Mouse (Mus musculus): ENCODE data around the gene Gtpbp1. TPM values are rescaled to one million over a fixed set of nuclear protein-coding genes. Genes with fewer than 3 reads are reported as not detected.
"Not testable (repeated sequence)": the region's sequence is repeated elsewhere in the genome, so short reads cannot be mapped to it uniquely, and the experiment has no call there.

Gene Gtpbp1
- polyA plus RNA-seq, 1 experiment from 2014 or later: 45.5 TPM

DNA sequence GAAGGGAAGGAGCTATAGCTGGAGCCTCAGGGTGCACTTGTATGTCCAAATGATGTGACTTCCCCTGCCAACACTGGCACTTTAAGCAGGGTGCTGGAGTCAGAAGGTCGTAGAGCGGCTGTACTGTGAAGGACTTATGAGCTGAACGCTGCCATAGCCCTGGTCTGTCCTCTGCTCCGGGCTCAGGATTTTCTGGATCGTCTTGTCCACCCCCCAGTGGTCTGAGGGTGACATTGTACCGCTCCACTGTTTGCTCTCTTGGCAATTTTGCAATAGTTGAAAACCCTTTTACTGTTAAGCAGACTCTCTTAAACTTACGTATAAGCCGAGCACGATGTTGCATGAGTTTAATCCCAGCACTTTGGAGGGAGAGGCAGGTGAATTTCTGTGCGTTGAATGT, 21.4 kb upstream of the Gtpbp1 start:
- ATAC-seq (ENCODE audit: low FRiP score): no peak

DNA sequence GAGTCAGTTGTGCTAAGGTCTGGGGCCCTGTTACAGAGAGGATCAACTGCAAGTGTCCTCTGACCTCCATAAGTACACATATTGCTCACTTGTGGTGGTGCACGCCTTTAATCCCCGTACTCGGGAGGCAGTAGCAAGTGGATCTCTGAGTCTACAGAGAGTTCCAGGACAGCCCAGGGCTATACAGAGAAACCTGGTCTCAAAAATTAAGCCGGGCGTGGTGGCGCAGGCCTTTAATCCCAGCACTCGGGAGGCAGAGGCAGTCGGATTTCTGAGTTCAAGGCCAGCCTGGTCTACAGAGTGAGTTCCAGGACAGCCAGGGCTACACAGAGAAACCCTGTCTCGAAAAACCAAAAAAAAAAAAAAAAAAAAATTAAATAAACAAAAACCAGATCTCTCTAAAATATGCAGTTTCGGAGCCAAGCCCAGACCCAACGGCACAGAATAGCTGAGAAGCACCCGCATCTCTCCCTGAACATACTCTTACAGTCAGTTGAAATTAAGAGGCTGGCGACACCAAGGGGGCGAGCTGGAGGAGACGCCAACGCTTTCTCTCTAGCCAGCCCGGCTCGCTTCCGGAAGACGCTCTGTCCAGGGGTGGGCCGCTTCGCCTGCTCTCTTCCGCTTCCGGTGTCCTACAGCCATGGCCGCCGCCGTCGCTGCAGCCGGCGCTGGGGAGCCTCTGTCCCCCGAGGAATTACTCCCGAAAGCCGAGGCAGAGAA, 20.2 kb upstream of the Gtpbp1 start, which contains the start of gene Tomm22:
Gene Tomm22 (plus strand): TSS at position 613 of the 723 bp plus-strand sequence.
- H3K27me3 ChIP-seq: no peaks in the 10 kb centered on the region
- WGBS: 20% methylated on average over 33 of the region's 33 CpGs
- peak within 1 kb of the TSS; percentile 82 for H3K9ac ChIP-seq
- peak; percentile 95 for ATAC-seq (ENCODE audit: low FRiP score)
- H3K4me1 ChIP-seq: peaks cover 6% of the 10 kb centered on the region
- H3K4me2 ChIP-seq (replicated peaks): peak within 1 kb of the TSS; percentile 85
- H3K4me3 ChIP-seq: peak within 1 kb of the TSS; percentile 95
- no peaks in the 10 kb centered on the region for H3K9me3 ChIP-seq (replicated peaks)
- H3K36me3 ChIP-seq: peaks cover 49% of the 10 kb centered on the region
- peak within 1 kb of the TSS; percentile 52 for H3K27ac ChIP-seq

More for the DNA sequence above, 21.4 kb upstream of the Gtpbp1 start:
- H3K4me3 ChIP-seq: no peak overlapping the region
- peaks cover 37% of the 10 kb centered on the region for H3K36me3 ChIP-seq
- H3K27me3 ChIP-seq: no peaks in the 10 kb centered on the region
- H3K4me1 ChIP-seq: peaks cover 6% of the 10 kb centered on the region
- H3K9me3 ChIP-seq (replicated peaks): no peaks in the 10 kb centered on the region
- WGBS: 72% methylated on average over 10 of the region's 10 CpGs
- no peak overlapping the region for H3K4me2 ChIP-seq (replicated peaks)
- H3K27ac ChIP-seq: no peak overlapping the region
- no peak overlapping the region for H3K9ac ChIP-seq

DNA sequence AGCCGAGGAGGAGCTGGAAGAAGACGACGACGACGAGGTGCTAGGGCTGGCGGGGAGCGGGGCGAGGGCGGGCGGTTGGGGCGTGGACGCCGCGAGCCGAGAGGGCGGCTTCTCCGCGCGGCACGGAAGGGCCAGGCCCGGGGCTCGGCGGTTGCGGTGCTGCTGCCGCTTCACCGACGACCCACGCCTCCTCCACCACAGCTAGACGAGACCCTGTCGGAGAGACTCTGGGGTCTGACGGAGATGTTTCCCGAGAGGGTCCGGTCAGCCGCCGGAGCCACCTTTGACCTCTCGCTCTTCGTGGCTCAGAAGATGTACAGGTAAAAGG, 19.7 kb upstream of the Gtpbp1 start:
- H3K27me3 ChIP-seq: no peaks in the 10 kb centered on the region
- ATAC-seq (ENCODE audit: low FRiP score): peak; percentile 62
- H3K27ac ChIP-seq: peak overlapping the region; percentile 52
- under 1% methylated on average over 34 of the region's 37 CpGs for WGBS
- H3K36me3 ChIP-seq: peaks cover 48% of the 10 kb centered on the region
- peak overlapping the region; percentile 95 for H3K4me3 ChIP-seq
- H3K4me1 ChIP-seq: peaks cover 6% of the 10 kb centered on the region
- peak overlapping the region; percentile 82 for H3K9ac ChIP-seq
- H3K9me3 ChIP-seq (replicated peaks): no peaks in the 10 kb centered on the region
- H3K4me2 ChIP-seq (replicated peaks): peak overlapping the region; percentile 85

DNA sequence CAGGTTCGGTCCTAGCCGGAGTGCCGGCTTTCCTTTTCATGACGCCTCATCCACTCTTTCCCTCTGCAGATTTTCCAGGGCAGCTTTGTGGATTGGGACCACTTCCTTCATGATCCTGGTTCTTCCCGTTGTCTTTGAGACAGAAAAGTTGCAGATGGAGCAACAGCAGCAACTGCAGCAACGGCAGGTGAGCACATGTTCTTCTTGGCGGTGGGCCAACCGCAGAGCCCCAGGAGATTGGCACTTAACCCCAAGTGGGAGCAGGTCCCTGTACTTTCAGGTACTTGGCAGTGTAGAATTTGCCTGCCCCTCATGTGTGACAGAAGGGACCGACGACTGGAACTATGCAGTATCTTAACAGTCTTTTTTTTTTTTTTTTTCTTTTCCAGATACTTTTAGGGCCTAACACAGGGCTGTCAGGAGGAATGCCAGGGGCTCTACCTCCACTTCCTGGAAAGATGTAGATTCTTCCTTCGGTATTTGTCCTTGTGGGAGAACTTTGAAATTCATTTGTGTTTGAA, 18.8 kb upstream of the Gtpbp1 start:
- Histone ChIP-seq H3K4me3 (peak overlapping the region; percentile 95), H3K36me3 (peaks cover 49% of the 10 kb centered on the region), H3K4me2 (replicated peaks) (peak overlapping the region; percentile 85)
- WGBS: 90% methylated on average over 11 of the region's 11 CpGs
- H3K9me3 ChIP-seq (replicated peaks); H3K27me3 ChIP-seq; H3K4me1 ChIP-seq; ATAC-seq (ENCODE audit: low FRiP score); H3K9ac ChIP-seq; H3K27ac ChIP-seq: not testable (repeated sequence)

DNA sequence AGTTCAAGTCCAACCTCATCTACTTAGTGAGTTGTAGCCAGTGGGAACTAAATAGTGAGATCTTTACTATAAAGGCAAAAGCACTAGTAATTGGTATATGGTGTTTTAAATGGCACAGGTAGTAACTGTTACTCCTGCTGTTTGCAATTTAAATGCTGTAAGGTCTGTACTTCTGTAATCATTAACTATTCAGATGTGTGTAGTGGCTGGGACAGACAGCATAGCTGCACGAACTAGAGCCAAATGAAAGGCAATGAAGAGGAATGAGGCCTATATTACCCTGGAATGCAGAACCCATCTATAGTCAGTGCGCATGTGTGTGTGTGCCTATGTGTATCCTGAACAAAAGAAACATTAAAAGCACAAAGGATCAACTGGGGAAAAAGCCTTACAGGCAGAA, 12.7 kb upstream of the Gtpbp1 start:
- Histone ChIP-seq H3K36me3 (peaks cover 35% of the 10 kb centered on the region), H3K9me3 (replicated peaks) (no peaks in the 10 kb centered on the region), H3K27me3 (no peaks in the 10 kb centered on the region), H3K4me1 (peaks cover 10% of the 10 kb centered on the region), H3K27ac (no peak overlapping the region), H3K4me2 (replicated peaks) (no peak overlapping the region), H3K9ac (no peak overlapping the region), H3K4me3 (no peak overlapping the region)
- ATAC-seq (ENCODE audit: low FRiP score): no peak
- WGBS: 89% methylated on average over 2 of the region's 2 CpGs

DNA sequence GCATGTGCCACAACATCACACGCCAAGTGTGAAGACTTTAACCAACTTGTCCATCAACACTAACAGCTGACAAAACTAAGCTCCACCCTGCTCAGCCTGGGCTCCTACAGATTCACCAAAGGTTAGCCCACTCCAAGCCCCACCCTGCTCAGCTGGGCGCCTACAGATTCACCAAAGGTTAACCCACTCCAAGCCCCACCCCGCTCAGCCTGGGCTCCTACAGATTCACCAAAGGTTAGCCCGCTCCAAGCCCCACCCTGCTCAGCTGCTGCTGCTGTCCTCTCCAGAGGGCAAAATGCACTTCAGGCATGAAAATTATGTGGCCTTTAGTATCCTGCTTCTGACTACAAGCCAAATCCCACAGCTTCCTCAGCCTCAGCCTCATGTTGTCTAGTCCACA, 8.7 kb upstream of the Gtpbp1 start:
- no peak overlapping the region for H3K4me3 ChIP-seq
- no peaks in the 10 kb centered on the region; the same call in 1 of the 2 replicates for H3K36me3 ChIP-seq
- 87% methylated on average over 4 of the region's 4 CpGs for WGBS
- H3K27me3 ChIP-seq: no peaks in the 10 kb centered on the region
- peaks cover 46% of the 10 kb centered on the region for H3K4me1 ChIP-seq
- no peak overlapping the region for H3K27ac ChIP-seq
- ATAC-seq (ENCODE audit: low FRiP score): no peak
- H3K4me2 ChIP-seq (replicated peaks): no peak overlapping the region
- no peaks in the 10 kb centered on the region for H3K9me3 ChIP-seq (replicated peaks)
- H3K9ac ChIP-seq: no peak overlapping the region

DNA sequence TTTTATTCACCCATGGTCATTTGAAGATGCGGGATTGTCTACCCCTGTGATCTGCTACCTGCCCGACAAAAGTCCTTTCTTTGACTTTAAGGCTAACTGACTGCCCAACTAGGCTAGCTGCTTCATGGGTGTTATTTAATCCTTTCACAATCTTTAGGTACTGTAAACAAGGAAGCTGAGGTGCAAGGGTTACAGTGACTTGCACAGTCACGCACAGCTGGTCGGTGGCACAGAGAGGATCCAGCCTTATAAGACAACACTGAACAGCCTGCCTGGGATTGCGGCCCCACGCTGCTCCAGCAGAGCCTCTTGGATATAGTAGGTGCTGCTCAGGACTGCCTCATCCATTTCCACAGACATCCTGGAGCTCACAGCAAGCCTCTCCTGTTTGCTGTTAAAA, 7.5 kb upstream of the Gtpbp1 start:
- no peak overlapping the region for H3K27ac ChIP-seq
- H3K9ac ChIP-seq: no peak overlapping the region; the same call in 1 of the 2 replicates
- WGBS: 84% methylated on average over 6 of the region's 6 CpGs
- no peaks in the 10 kb centered on the region for H3K27me3 ChIP-seq
- H3K36me3 ChIP-seq: no peaks in the 10 kb centered on the region
- no peak overlapping the region for H3K4me3 ChIP-seq
- H3K4me1 ChIP-seq: peaks cover 48% of the 10 kb centered on the region
- H3K4me2 ChIP-seq (replicated peaks): no peak overlapping the region
- H3K9me3 ChIP-seq (replicated peaks): no peaks in the 10 kb centered on the region
- ATAC-seq (ENCODE audit: low FRiP score): no peak

DNA sequence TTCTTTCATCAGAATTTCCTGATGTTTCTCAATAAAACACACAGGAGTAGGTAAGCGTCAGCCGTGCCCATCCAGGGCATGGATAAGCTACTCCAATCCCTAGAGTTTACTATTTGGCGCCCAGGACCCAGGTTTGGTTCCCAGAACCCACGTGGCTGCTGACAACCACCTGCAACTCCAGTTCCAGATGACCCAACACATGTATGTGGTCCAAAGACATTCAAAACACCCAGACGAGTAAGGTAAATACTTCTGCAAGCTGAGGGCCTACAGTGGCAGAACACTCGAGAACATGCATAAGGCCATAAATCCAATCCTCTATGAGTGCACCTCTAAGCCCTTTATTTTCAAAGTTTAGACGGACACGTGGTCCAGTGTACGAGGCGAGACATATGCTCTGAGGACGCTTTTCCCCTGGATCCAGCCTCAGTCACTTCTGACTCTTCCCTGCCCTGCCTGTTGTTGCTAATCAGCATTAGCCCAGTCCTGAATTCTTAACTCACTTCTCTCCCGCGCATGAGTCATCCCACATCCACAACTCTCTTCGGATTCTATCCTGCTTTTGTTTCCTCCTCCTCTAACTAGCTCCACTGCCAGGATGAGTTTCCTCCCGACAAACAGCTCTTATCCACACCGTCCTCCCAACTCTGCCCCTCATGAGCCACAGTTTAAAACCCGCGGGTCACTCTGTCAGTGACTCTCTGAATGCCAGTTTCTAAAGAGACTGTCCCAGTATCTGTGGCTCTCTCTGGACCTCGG, 6.8 kb upstream of the Gtpbp1 start:
- peak overlapping the region; percentile 97 for H3K9ac ChIP-seq
- H3K4me1 ChIP-seq: peaks cover 52% of the 10 kb centered on the region
- no peak overlapping the region for H3K27ac ChIP-seq
- no peaks in the 10 kb centered on the region for H3K27me3 ChIP-seq
- no peak for ATAC-seq (ENCODE audit: low FRiP score)
- WGBS: 81% methylated on average over 19 of the region's 19 CpGs
- no peaks in the 10 kb centered on the region for H3K9me3 ChIP-seq (replicated peaks)
- peak overlapping the region; percentile 95 for H3K4me3 ChIP-seq
- peak overlapping the region; percentile 80 for H3K4me2 ChIP-seq (replicated peaks)
- H3K36me3 ChIP-seq: no peaks in the 10 kb centered on the region

DNA sequence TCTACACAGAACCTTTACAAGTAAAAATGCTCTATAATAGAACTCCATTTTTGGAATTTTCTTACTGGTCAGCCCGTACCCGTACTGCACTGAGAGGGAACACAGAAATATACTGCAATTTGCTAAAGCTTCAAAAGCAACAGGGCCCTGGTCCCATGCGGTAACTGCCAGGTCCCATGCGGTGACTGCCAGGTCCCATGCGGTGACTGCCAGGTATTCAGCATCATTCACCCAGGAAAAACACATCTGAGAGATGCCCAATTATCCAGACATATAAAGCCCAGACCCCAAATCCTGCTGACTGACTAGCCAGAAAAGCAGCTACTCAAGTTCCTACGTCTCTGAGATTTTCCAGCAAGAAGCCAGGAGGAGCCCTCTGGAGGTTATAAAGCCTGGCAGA, 6.0 kb upstream of the Gtpbp1 start:
- H3K27me3 ChIP-seq: no peaks in the 10 kb centered on the region
- H3K9me3 ChIP-seq (replicated peaks): no peaks in the 10 kb centered on the region
- H3K36me3 ChIP-seq: no peaks in the 10 kb centered on the region
- H3K4me1 ChIP-seq: peaks cover 55% of the 10 kb centered on the region
- no peak for ATAC-seq (ENCODE audit: low FRiP score)
- H3K27ac ChIP-seq: no peak overlapping the region
- H3K9ac ChIP-seq: peak overlapping the region; percentile 97
- H3K4me2 ChIP-seq (replicated peaks): peak overlapping the region; percentile 80
- WGBS: 88% methylated on average over 6 of the region's 6 CpGs
- peak overlapping the region; percentile 95 for H3K4me3 ChIP-seq

DNA sequence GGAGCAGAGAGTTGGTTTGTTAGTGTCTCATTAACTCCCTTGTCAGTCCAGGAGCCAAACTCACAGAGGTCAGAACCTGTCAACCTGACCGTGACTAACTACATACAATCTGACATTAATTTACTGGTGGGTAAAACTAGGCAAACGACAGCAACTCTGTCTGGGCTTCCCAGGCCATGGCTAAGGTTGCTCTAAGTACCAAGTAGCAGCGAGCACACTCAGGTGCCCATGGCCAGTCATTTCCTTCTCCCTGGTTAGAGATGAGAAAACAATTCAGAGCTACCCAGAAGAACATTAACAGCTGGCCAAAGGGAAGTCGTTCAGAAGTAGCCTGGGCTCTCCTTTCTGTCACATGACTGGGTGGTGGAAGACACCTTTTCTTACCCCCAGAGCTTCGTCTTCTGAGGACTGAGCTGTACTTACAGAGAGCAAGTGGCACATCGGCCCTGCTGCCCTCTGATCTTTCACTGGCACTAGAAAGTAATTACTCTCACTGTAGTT, 5.5 kb upstream of the Gtpbp1 start:
- Histone ChIP-seq H3K27me3 (no peaks in the 10 kb centered on the region), H3K27ac (no peak overlapping the region), H3K36me3 (no peaks in the 10 kb centered on the region), H3K4me1 (peaks cover 61% of the 10 kb centered on the region), H3K4me3 (peak overlapping the region; percentile 95), H3K9me3 (replicated peaks) (no peaks in the 10 kb centered on the region), H3K9ac (peak overlapping the region; percentile 97; the same call in 1 of the 2 replicates), H3K4me2 (replicated peaks) (peak overlapping the region; percentile 80)
- 54% methylated on average over 6 of the region's 6 CpGs for WGBS
- ATAC-seq (ENCODE audit: low FRiP score): no peak

DNA sequence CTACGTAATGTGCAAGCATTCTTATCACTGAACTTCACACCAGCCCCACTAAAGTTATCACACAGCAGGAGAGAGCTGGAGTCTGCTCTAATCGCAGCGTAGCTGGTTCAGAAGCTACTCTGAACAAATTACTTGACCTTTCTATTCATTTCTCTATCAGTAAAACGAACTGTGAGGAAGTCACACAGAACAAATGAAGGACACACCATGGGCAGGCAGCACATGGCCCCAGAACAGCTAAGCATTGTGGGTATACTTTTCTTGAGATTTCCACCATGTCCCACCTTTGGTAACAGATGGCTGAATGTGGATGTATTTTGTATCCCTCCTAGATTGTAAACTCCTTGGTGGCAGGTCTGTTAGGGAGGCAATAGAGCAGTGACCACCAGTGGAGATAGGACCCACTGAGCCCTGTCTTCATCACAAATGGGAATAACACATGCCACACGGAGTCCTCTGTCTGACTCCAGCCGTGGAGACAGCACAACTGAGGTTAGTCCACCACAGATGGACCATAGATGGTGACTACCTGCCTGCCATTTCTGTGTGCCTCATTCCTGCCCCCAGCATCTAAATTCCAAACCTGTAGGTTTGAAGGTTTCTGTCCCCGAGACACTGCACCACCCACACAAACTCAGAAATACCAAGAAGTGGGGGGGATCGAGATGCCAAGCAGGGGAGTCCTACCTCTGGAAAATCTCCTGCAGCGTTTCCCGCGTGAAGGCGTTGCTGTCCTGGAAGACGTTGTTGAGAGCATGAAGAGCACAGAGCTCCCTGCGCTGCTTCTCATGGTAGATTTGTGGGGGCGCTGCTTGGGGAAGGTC, 4.4 kb upstream of the Gtpbp1 start:
- 17% methylated on average over 15 of the region's 15 CpGs for WGBS
- no peak overlapping the region for H3K27ac ChIP-seq
- no peaks in the 10 kb centered on the region for H3K27me3 ChIP-seq
- no peak for ATAC-seq (ENCODE audit: low FRiP score)
- peak overlapping the region; percentile 80 for H3K4me2 ChIP-seq (replicated peaks)
- no peaks in the 10 kb centered on the region for H3K9me3 ChIP-seq (replicated peaks)
- peak overlapping the region; percentile 95 for H3K4me3 ChIP-seq
- H3K4me1 ChIP-seq: peaks cover 61% of the 10 kb centered on the region
- H3K36me3 ChIP-seq: no peaks in the 10 kb centered on the region
- H3K9ac ChIP-seq: peak overlapping the region; percentile 97

DNA sequence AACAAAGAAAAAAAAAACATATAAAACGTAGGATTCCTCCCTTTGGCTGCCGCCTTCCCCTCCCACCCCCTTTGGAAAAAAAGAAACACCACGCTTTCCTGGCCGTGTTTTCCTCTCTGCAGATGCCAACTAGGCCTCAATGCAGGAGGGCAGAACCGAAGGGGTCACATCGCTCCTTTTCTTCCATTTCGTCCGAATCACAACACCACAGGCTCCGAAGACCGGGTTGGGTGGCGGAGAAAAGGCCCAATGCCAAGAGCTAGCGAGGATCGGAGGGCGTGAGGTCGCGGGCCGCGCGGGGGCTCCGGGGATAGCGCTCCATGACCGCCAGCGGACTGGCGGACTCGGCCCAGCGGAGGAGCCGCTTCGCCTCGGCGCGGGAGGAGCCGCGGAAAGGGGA, 3.5 kb upstream of the Gtpbp1 start:
- Histone ChIP-seq H3K9me3 (replicated peaks) (no peaks in the 10 kb centered on the region), H3K27ac (peak overlapping the region; percentile 87), H3K4me2 (replicated peaks) (peak overlapping the region; percentile 80), H3K36me3 (no peaks in the 10 kb centered on the region), H3K9ac (peak overlapping the region; percentile 97), H3K4me3 (peak overlapping the region; percentile 95), H3K4me1 (peaks cover 66% of the 10 kb centered on the region), H3K27me3 (no peaks in the 10 kb centered on the region)
- WGBS: 0% methylated on average over 27 of the region's 33 CpGs
- ATAC-seq (ENCODE audit: low FRiP score): no peak

All from hindbrain, embryonic 12.5 days (tissue).